Mouse (Mus musculus): ENCODE data around the gene Bcl9l.
A peak's percentile ranks its signal among the peaks of the same experiment; 100 is the strongest.

The Bcl9l gene

GRCm38 (mm10) chr9:44483041-44483509 is 450 bp downstream of the Bcl9l start:
- no peak for DNase-seq (ENCODE audit: extremely low read depth, low read depth, low spot score)

GRCm38 (mm10) chr9:44483510-44484044 is 952 bp downstream of the Bcl9l start:
- DNase-seq (ENCODE audit: extremely low read depth, low read depth, low spot score) = no peak

GRCm38 (mm10) chr9:44484311-44485104 is 1.9 kb downstream of the Bcl9l start:
- no peak for DNase-seq (ENCODE audit: extremely low read depth, low read depth, low spot score)

- DNase-seq (ENCODE audit: extremely low read depth, low read depth, low spot score) = no peak
These were observed 2.5 kb downstream of the Bcl9l start for GRCm38 (mm10) chr9:44485105-44485515.

- DNase-seq (ENCODE audit: extremely low read depth, low read depth, low spot score) = peak; percentile 87
These were observed 3.0 kb downstream of the Bcl9l start for GRCm38 (mm10) chr9:44485516-44486161.

GRCm38 (mm10) chr9:44486335-44486734 is 3.7 kb downstream of the Bcl9l start:
- DNase-seq (ENCODE audit: extremely low read depth, low read depth, low spot score) = no peak

- no peak for DNase-seq (ENCODE audit: extremely low read depth, low read depth, low spot score)
These were observed 4.3 kb downstream of the Bcl9l start for GRCm38 (mm10) chr9:44486741-44487421.

GRCm38 (mm10) chr9:44487441-44487840 is 4.8 kb downstream of the Bcl9l start:
- no peak for DNase-seq (ENCODE audit: extremely low read depth, low read depth, low spot score)

- no peak for DNase-seq (ENCODE audit: extremely low read depth, low read depth, low spot score)
These were observed 5.8 kb downstream of the Bcl9l start for GRCm38 (mm10) chr9:44488416-44488815.

- peak; percentile 88 for DNase-seq (ENCODE audit: extremely low read depth, low read depth, low spot score)
These were observed 6.3 kb downstream of the Bcl9l start for GRCm38 (mm10) chr9:44488855-44489381.

- no peak for DNase-seq (ENCODE audit: extremely low read depth, low read depth, low spot score)
These were observed 7.0 kb downstream of the Bcl9l start for GRCm38 (mm10) chr9:44489651-44490085.

- DNase-seq (ENCODE audit: extremely low read depth, low read depth, low spot score) = no peak
These were observed 7.7 kb downstream of the Bcl9l start for GRCm38 (mm10) chr9:44490086-44490967.

GRCm38 (mm10) chr9:44491351-44491750 is 8.7 kb downstream of the Bcl9l start:
- no peak for DNase-seq (ENCODE audit: extremely low read depth, low read depth, low spot score)

GRCm38 (mm10) chr9:44492631-44493461 is 10.2 kb downstream of the Bcl9l start:
- no peak for DNase-seq (ENCODE audit: extremely low read depth, low read depth, low spot score)

- DNase-seq (ENCODE audit: extremely low read depth, low read depth, low spot score) = no peak
These were observed 11.7 kb downstream of the Bcl9l start for GRCm38 (mm10) chr9:44494261-44494862.

- no peak for DNase-seq (ENCODE audit: extremely low read depth, low read depth, low spot score)
These were observed 12.5 kb downstream of the Bcl9l start for GRCm38 (mm10) chr9:44494863-44495809.

GRCm38 (mm10) chr9:44495810-44496344 is 13.3 kb downstream of the Bcl9l start:
- no peak for DNase-seq (ENCODE audit: extremely low read depth, low read depth, low spot score)

All from fat pad, adult 2 months (tissue).